Mouse (Mus musculus): ENCODE measurements around the gene Krt34.

- TF ChIP-seq CTCF (conservative IDR thresholded peaks at IDR 0.05; ENCODE audit: insufficient read depth, insufficient read length, low read depth, low read length) = no peak
- no peak for TF ChIP-seq POLR2A (IDR thresholded peaks at IDR 0.05; ENCODE audit: low read depth, low read length)
Measured at GRCm38 (mm10) chr11:100055686-100056655, 14.6 kb upstream of the Krt34 start.
